Mouse (Mus musculus): ENCODE results near the gene Hoxb7. TPM values are rescaled to one million over a fixed set of nuclear protein-coding genes. Genes with fewer than 3 reads are reported as not detected.

Hoxb7 gene
- polyA plus RNA-seq, 1 experiment: 1.5 TPM

DNA sequence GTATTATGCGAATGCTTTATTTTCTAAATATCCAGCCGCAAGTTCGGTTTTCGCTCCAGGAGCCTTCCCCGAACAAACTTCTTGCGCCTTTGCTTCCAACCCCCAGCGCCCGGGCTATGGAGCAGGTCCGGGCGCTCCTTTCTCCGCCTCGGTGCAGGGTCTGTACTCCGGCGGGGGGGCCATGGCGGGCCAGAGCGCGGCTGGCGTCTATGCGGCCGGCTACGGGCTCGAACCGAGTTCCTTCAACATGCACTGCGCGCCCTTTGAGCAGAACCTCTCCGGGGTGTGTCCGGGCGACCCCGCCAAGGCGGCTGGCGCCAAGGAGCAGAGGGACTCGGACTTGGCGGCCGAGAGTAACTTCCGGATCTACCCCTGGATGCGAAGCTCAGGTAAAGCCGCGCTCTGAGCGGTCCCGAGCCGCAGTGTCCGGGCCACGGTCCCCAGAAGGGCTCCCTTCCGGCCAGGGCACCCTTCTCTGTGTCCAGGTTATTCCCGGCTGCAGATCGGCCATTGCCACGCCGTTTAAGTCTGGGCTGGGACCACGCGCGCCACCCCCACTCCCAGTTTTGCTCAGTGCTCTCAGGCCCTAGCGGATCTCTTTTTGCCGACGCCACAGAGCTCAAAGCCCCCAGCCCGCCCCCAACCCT lies 439 bp downstream of the Hoxb7 start:
- Histone ChIP-seq H3K27me3 (ENCODE audit: control insufficient read depth, insufficient read depth, low read length) (peaks cover 78% of the 10 kb centered on the region), H3K4me1 (ENCODE audit: control insufficient read depth, insufficient read depth, insufficient read length, low read length) (no peaks in the 10 kb centered on the region; the same call in 1 of the 2 replicates), H3K36me3 (ENCODE audit: control insufficient read depth, insufficient read depth, low read length) (no peaks in the 10 kb centered on the region), H3K27ac (ENCODE audit: insufficient read depth, low read depth, low read length) (peak overlapping the region; percentile 28), H3K4me3 (ENCODE audit: low read depth, low read length) (peak overlapping the region; percentile 62)
- WGBS: 2% methylated on average over 55 of the region's 55 CpGs
- TF ChIP-seq CTCF (IDR thresholded peaks at IDR 0.05; ENCODE audit: extremely low read depth, insufficient read length, insufficient replicate concordance, low read depth, low read length) (no peak), POLR2A (IDR thresholded peaks at IDR 0.05; ENCODE audit: low read depth, low read length) (no peak)

- Histone ChIP-seq H3K4me3 (ENCODE audit: low read depth, low read length) (peak overlapping the region; percentile 62), H3K27ac (ENCODE audit: insufficient read depth, low read depth, low read length) (no peak overlapping the region), H3K4me1 (ENCODE audit: control insufficient read depth, insufficient read depth, insufficient read length, low read length) (no peaks in the 10 kb centered on the region; the same call in 1 of the 2 replicates), H3K36me3 (ENCODE audit: control insufficient read depth, insufficient read depth, low read length) (no peaks in the 10 kb centered on the region), H3K27me3 (ENCODE audit: control insufficient read depth, insufficient read depth, low read length) (peaks cover 77% of the 10 kb centered on the region)
- no peak for TF ChIP-seq POLR2A (IDR thresholded peaks at IDR 0.05; ENCODE audit: low read depth, low read length)
- no peak for TF ChIP-seq CTCF (IDR thresholded peaks at IDR 0.05; ENCODE audit: extremely low read depth, insufficient read length, insufficient replicate concordance, low read depth, low read length)
- 19% methylated on average over 9 of the region's 9 CpGs for WGBS
These were observed 988 bp downstream of the Hoxb7 start for GRCm38 (mm10) chr11:96287411-96287810.

DNA sequence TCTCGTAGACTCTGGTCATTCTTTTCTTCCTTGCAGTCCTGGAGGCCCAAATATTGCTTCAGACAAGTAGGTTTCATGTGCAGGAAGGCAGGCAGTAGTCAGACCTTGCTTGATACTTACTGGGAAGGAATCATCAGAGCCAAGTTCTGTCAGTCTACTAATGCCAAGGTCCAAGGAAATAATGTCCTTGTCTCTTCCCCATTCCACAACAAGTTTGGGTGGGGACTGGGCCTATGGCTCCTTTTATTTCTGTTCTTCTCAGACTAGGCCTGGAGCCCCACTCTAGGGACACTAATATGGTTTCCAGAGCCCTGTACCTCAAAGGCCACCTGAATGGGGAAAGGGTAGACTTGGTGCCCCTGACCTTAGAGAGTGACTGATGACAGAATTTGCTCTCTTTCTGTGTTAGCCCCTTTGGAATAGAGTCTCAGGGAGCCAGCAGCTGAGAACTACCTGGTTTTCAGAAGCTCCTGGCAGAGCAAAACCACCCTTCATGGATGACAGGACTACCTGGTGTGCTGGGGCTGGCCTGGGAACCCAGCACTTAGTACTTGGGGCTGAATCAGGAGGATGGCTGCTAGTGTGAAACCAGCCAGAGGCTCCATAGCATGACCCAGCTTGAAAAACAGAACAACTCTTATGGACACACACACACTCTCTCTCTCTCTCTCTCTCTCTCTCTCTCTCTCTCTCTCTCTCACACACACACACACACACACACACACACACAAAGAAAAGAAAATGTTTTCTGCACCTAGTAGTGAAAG lies 2.2 kb downstream of the Hoxb7 start:
- Histone ChIP-seq H3K4me3 (ENCODE audit: low read depth, low read length) (no peak overlapping the region), H3K36me3 (ENCODE audit: control insufficient read depth, insufficient read depth, low read length) (no peaks in the 10 kb centered on the region), H3K4me1 (ENCODE audit: control insufficient read depth, insufficient read depth, insufficient read length, low read length) (no peaks in the 10 kb centered on the region; the same call in 1 of the 2 replicates), H3K27me3 (ENCODE audit: control insufficient read depth, insufficient read depth, low read length) (peaks cover 75% of the 10 kb centered on the region), H3K27ac (ENCODE audit: insufficient read depth, low read depth, low read length) (no peak overlapping the region)
- WGBS: 31% methylated on average over 1 of the region's 1 CpGs
- no peak for TF ChIP-seq CTCF (IDR thresholded peaks at IDR 0.05; ENCODE audit: extremely low read depth, insufficient read length, insufficient replicate concordance, low read depth, low read length)
- no peak for TF ChIP-seq POLR2A (IDR thresholded peaks at IDR 0.05; ENCODE audit: low read depth, low read length)

DNA sequence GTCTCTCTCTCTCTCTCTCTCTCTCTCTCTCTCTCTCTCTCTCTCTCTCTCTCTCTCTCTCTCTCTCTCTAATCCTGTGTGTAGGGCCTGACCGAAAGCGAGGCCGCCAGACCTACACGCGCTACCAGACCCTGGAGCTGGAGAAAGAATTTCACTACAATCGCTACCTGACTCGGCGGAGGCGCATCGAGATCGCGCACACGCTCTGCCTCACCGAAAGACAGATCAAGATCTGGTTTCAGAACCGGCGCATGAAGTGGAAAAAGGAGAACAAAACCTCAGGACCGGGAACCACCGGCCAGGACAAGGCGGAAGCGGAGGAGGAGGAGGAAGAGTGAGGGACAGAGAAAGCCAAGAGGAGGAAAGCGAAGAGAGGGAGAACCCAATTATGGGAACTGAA lies 2.9 kb downstream of the Hoxb7 start:
- Histone ChIP-seq H3K4me1 (ENCODE audit: control insufficient read depth, insufficient read depth, insufficient read length, low read length) (no peaks in the 10 kb centered on the region; the same call in 1 of the 2 replicates), H3K27ac (ENCODE audit: insufficient read depth, low read depth, low read length) (no peak overlapping the region), H3K4me3 (ENCODE audit: low read depth, low read length) (no peak overlapping the region), H3K27me3 (ENCODE audit: control insufficient read depth, insufficient read depth, low read length) (peaks cover 68% of the 10 kb centered on the region), H3K36me3 (ENCODE audit: control insufficient read depth, insufficient read depth, low read length) (no peaks in the 10 kb centered on the region)
- TF ChIP-seq CTCF (IDR thresholded peaks at IDR 0.05; ENCODE audit: extremely low read depth, insufficient read length, insufficient replicate concordance, low read depth, low read length) (no peak), POLR2A (IDR thresholded peaks at IDR 0.05; ENCODE audit: low read depth, low read length) (no peak)
- 32% methylated on average over 21 of the region's 21 CpGs for WGBS

DNA sequence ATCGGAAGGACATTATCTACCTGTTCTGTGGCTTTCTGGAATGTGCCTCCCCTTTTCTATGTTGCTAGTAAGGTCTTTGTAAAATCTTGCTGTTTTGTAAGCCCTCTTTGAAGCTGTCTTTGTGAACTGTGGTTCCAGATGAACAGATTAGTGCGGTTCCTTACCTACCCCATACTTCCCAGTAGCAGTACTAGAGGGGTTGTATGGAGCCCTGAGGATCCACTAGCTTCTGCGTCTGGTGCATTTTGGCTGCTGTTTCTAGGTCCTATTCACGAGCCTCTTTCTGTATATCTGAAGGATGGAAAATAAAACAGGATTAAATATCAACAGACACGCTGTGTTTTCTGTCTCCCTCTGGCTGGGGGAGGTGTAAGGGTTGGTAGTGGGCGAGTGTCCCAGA lies 3.4 kb downstream of the Hoxb7 start:
- no peak overlapping the region for H3K4me3 ChIP-seq (ENCODE audit: low read depth, low read length)
- no peak overlapping the region for H3K27ac ChIP-seq (ENCODE audit: insufficient read depth, low read depth, low read length)
- TF ChIP-seq POLR2A (IDR thresholded peaks at IDR 0.05; ENCODE audit: low read depth, low read length) (no peak), CTCF (IDR thresholded peaks at IDR 0.05; ENCODE audit: extremely low read depth, insufficient read length, insufficient replicate concordance, low read depth, low read length) (no peak)
- no peaks in the 10 kb centered on the region; the same call in 1 of the 2 replicates for H3K4me1 ChIP-seq (ENCODE audit: control insufficient read depth, insufficient read depth, insufficient read length, low read length)
- H3K36me3 ChIP-seq (ENCODE audit: control insufficient read depth, insufficient read depth, low read length): no peaks in the 10 kb centered on the region
- 35% methylated on average over 6 of the region's 6 CpGs for WGBS
- peaks cover 66% of the 10 kb centered on the region for H3K27me3 ChIP-seq (ENCODE audit: control insufficient read depth, insufficient read depth, low read length)

DNA sequence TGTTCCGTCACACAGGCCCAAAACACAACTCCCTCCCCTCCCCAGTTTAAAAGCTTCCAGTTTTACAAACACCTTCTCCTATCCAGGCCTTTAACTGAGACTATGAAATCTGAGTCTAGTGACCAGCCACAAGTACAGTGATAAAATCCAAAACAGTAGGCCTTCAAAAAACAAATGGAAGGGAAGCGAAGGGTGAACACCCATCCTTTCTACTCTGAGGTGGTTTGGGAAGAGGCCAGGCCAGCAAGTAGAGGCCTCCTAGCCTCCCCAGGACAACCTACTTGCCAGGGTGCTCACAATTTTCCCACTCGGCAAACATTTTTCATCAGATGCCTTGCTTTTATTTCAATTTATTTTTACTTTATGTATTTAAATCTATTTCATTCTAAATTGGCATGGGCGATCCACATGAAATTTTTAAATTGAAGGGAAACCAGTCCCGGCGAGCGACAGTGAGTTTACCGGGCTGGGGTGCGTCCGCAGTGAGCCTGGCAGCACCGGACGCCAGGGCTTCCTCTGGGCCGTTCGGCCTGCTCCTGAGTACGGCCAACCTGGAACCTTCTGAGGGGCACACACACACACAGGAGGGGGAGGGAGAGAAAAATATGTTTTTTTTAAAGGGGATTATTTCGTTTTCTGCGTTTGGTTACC lies 4.4 kb downstream of the Hoxb7 start:
- H3K4me3 ChIP-seq (ENCODE audit: low read depth, low read length): no peak overlapping the region
- H3K36me3 ChIP-seq (ENCODE audit: control insufficient read depth, insufficient read depth, low read length): no peaks in the 10 kb centered on the region
- WGBS: 41% methylated on average over 17 of the region's 17 CpGs
- H3K27me3 ChIP-seq (ENCODE audit: control insufficient read depth, insufficient read depth, low read length): peaks cover 66% of the 10 kb centered on the region
- no peak overlapping the region for H3K27ac ChIP-seq (ENCODE audit: insufficient read depth, low read depth, low read length)
- TF ChIP-seq POLR2A (IDR thresholded peaks at IDR 0.05; ENCODE audit: low read depth, low read length) (no peak), CTCF (IDR thresholded peaks at IDR 0.05; ENCODE audit: extremely low read depth, insufficient read length, insufficient replicate concordance, low read depth, low read length) (no peak)
- H3K4me1 ChIP-seq (ENCODE audit: control insufficient read depth, insufficient read depth, insufficient read length, low read length): peaks cover 3% of the 10 kb centered on the region; the same call in 1 of the 2 replicates
